Mouse (Mus musculus): ENCODE measurements around the gene Trmt2a. TPM values are rescaled to one million over a fixed set of nuclear protein-coding genes. Genes with fewer than 3 reads are reported as not detected.

The Trmt2a gene
- 50.4 and 55.3 TPM in 2 replicates for polyA plus RNA-seq (2012; rRNA removed; ENCODE audit: low replicate concordance)

DNA sequence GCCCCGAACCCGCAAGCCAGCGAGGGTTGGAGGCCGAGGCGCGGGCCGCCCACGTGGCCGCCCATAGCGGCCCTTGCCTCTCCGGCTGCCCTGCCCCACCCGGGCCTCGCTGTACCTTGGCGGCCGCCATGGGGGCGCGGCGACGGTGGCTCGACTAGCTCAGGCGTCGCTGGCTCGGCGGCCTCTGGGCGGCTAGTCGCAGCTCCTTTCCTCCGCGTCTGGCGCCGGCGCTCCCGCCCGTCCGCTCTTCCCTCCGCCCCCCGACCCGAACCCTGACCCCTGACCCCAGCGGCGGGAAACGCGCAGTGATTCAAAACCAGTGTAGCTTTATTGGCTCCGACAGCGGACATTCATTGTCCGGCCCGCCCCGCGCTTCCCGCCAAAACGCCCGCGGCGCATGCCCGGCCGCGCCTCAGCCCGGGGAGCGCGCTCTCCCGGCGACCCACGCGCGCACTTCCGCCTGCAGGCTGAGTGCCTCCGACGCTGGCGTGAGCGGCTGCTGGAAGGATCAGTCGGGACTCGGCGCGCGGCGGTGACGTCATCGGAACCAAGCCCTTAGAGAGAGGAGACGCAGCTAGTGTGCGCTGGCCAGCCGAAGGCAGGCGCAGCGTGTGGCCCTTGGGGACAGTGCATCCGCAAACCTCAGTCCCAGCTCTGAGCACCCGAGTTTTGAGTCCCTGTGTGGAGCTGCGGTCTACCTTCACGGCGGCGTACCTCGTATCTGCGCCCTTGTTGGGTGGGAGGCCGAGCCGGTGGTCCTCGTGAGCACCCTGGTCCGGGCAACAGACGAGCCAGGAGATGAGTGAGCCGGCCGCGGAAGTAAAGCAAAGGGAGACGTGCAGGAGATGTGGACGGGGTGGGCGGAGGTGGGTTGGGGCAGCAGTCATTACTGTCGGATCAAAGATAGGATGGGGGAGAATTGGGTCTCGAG is at the start of gene Trmt2a, which contains the start of gene Ranbp1:
Gene Trmt2a (plus strand): TSS at position 247 of the 931 bp plus-strand sequence.
Gene Ranbp1 (minus strand): TSS at position 300 of the 931 bp plus-strand sequence.

DNA sequence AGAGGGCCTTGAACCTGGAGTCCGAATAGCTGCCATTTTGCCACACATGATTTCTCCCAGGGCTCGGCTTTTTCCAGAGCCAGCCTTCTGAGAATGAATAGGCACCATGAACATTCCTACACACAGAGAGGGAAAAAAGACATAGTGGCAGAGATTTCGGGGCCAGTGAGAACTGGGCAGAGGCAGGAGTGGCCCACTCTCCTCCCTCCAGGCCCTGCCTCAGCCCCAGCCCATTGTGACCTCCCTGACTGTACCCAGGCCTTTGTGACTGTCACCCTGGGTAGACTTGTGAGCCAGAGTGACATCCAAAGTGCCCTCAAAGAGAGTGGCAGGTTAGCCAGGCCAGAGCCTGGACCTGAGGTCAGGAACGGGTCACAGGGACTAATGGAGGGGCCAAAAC is 30.9 kb upstream of the Trmt2a start, which contains the start of gene Ccdc188:
Gene Ccdc188 (plus strand): TSS at position 301 of the 400 bp plus-strand sequence.

DNA sequence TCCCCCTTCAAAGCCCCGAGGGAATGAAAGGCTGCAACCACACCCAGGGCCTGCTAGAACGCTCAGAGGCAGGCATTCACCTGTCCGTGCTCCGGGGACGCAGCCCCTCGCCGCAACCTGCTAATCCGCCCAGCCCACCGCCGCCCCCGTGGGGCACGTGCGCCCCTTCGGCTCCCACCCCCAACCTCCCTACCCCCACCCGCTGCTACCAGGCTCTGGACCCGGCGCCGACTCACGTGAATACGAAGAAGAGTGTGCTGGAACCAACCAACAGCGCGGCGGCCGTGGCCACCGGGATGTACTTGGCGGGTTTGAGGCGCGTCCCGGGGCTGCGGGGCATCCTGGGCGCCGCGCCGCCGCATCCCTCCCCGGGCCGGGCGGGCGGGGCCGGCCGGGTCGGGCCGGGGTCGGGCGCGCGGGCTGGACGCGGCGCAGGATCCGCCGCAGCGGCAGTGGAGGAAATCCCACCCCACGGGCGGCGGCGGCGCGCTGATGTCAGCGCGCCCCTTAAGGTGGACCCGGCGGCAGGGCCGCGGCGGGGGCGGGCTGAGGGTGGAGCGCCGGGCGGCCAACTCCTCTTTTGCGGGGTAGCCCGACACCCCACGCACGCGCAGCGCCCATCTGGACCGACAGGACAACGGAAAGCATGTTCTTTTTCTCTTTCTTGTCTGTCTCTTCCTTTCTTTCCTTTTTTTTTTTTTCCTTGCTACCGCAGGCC is 13.6 kb upstream of the Trmt2a start, which contains the start of gene Zdhhc8:
Gene Zdhhc8 (minus strand): TSS at position 466 of the 718 bp plus-strand sequence.

DNA sequence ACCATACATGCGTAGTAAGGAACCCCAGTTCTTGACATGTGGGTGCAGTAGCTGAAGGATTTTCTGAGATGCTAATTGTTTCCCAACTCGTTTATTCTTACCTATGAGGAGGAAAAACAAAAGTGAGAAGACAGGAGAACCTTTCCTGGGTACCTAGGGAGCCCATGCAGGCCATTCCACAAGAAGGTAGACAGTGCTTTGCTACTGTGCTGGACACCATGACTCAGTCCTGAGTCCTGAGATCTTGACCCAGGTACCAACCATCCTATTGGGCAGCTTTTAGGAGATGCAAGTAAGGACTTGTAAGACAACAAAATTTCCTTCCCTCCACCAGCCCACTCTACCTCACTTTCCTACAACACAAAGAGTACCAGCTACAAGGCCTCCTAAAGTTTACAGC is 9.7 kb downstream of the Trmt2a start, which contains the start of gene Gm49776:
Gene Gm49776 (minus strand): TSS at position 101 of the 400 bp plus-strand sequence.

DNA sequence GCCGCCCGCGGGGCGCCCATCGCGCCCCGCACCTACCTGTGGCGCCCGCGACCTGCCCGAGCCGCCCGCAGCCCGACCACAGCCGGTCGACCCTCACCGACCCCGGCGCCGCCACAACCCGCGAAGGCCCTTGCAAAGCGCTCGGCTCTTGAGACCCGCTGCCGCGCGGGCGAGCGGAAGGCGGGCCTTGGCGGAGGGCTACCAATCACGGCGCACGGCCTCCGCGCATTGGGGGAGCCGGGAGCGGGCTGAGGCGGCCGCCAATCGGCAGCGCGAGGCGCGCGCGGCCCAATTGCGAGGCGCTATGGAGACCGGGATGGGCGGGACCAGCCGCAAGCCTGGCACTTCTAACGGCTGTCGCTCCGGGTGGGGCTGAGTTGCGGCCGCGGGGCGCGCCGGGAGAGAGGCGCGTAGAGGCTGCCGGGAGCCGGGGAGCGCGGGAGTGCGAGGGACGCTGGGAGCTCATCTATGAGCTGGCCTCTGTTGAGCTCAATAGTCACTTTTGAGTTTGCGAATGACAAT is 40.6 kb downstream of the Trmt2a start, which contains the start of gene Dgcr8:
Gene Dgcr8 (minus strand): TSS at position 180 of the 522 bp plus-strand sequence.

Other genes with a start within 250 kb of the Trmt2a start
- 71.8 and 85.8 TPM in 2 replicates for gene Dgcr6, start 195.8 kb upstream of the Trmt2a start, polyA plus RNA-seq (2012; rRNA removed; ENCODE audit: low replicate concordance)
- 42.6 and 42.8 TPM in 2 replicates for gene Prodh, start 158.5 kb upstream of the Trmt2a start, polyA plus RNA-seq (2012; rRNA removed; ENCODE audit: low replicate concordance)
- gene Rtn4r, start 121.0 kb upstream of the Trmt2a start, polyA plus RNA-seq (2012; rRNA removed; ENCODE audit: low replicate concordance): 8.8 and 17.1 TPM in 2 replicates
- not detected in 2 replicates for gene Ccdc188, start 30.8 kb upstream of the Trmt2a start, polyA plus RNA-seq (2012; rRNA removed; ENCODE audit: low replicate concordance)
- 85.7 and 169 TPM in 2 replicates for gene Zdhhc8, start 13.5 kb upstream of the Trmt2a start, polyA plus RNA-seq (2012; rRNA removed; ENCODE audit: low replicate concordance)
- 23.0 and 50.7 TPM in 2 replicates for gene Ranbp1, start 53 bp downstream of the Trmt2a start, polyA plus RNA-seq (2012; rRNA removed; ENCODE audit: low replicate concordance)
- gene Gm49776, start 9.6 kb downstream of the Trmt2a start, polyA plus RNA-seq (2012; rRNA removed; ENCODE audit: low replicate concordance): not detected in 2 replicates
- 18.0 and 21.1 TPM in 2 replicates for gene Dgcr8, start 40.6 kb downstream of the Trmt2a start, polyA plus RNA-seq (2012; rRNA removed; ENCODE audit: low replicate concordance)
- gene Tango2, start 99.4 kb downstream of the Trmt2a start, polyA plus RNA-seq (2012; rRNA removed; ENCODE audit: low replicate concordance): 39.5 and 70.7 TPM in 2 replicates
- gene Arvcf, start 99.5 kb downstream of the Trmt2a start, polyA plus RNA-seq (2012; rRNA removed; ENCODE audit: low replicate concordance): 15.1 and 22.5 TPM in 2 replicates
- gene Txnrd2, start 177.7 kb downstream of the Trmt2a start, polyA plus RNA-seq (2012; rRNA removed; ENCODE audit: low replicate concordance): 22.6 and 35.5 TPM in 2 replicates
- gene Comt, start 178.2 kb downstream of the Trmt2a start, polyA plus RNA-seq (2012; rRNA removed; ENCODE audit: low replicate concordance): 428 and 474 TPM in 2 replicates